Mouse (Mus musculus) E14TG2a.4 (cell line): ENCODE results near the gene Rhbdl2.

Experiments used
- CTCF ChIP-seq: conservative IDR thresholded peaks from 2 replicates; pipeline ENCODE4 v1.5.1; 2014; ENCODE audit warnings: low read length
- NANOG ChIP-seq: IDR thresholded peaks from 2 replicates; pipeline ENCODE4 v1.6.1; 2014; ENCODE audit warnings: borderline replicate concordance, low read length, mixed read lengths

DNA sequence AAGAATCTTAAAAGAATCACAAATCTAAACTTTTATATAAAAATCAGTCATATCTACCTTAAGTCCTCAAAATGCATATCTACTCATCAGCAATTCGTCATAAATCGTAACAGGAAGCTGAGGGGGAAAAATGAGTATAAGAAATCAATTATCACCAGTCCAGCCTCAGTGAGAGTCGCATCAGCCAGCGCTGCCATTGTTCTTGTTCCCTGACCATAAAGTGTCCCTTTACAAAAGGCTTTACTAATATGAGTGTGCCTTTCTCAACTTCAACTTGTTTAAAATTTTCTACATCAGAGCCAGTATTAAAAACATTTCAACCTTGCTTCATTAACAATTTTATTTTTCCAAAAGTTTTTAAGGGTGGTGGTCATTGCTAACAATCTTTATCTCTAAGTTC lies 69.2 kb downstream of the Rhbdl2 start:
- TF ChIP-seq CTCF (no peak), NANOG (no peak)
